Mouse (Mus musculus) bone marrow, adult 2 months (tissue): ENCODE results near the gene Trappc5.

Source experiments
- CTCF ChIP-seq: fragments of 200-500 bp; IDR thresholded peaks from 2 replicates; pipeline ENCODE4 v1.5.1; 2011; ENCODE audit warnings: low read length, control low read depth; ENCODE audit not compliant: control insufficient read depth, insufficient read depth
- POLR2A ChIP-seq: fragments of 200-500 bp; IDR thresholded peaks from 2 replicates; pipeline ENCODE4 v1.6.1; 2011; ENCODE audit warnings: low read depth, mild to moderate bottlenecking, control low read depth, low read length, borderline replicate concordance; ENCODE audit not compliant: control insufficient read depth

DNA sequence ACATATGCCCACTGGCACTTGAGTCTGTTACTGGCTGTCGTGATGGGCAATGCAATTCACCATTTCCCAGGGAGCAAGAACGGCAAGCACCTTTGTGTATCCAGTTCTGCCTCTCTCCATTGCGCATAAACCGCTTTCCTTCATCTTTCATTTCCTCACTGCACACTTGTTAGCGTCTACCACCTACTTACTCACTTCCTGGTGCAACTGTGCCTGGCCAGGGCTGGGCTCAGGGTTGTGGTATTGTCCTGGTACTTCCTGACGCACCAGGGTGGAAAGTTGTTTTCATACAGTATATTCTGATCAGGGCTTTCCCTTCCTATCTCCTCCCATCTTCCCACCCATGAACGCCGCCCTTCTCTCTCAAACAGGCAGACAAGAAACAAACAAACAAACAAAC, 15.2 kb upstream of the Trappc5 start:
- TF ChIP-seq CTCF (no peak), POLR2A (no peak)
